Mouse (Mus musculus) 3T3-L1 (cell line): ENCODE measurements around the gene Dync2li1.

Experiments
- DNase-seq: peaks from one replicate; pipeline ENCODE4 v3.0.0-alpha.2; 2015; ENCODE audit warnings: low read depth, low spot score

Dync2li1 gene

GRCm38 (mm10) chr17:84682734-84683717 is 56.7 kb downstream of the Dync2li1 start, which contains the start of gene Abcg5:
Gene Abcg5, minus strand, starts transcription at chr17:84683011.
- no peak for DNase-seq

DNA sequence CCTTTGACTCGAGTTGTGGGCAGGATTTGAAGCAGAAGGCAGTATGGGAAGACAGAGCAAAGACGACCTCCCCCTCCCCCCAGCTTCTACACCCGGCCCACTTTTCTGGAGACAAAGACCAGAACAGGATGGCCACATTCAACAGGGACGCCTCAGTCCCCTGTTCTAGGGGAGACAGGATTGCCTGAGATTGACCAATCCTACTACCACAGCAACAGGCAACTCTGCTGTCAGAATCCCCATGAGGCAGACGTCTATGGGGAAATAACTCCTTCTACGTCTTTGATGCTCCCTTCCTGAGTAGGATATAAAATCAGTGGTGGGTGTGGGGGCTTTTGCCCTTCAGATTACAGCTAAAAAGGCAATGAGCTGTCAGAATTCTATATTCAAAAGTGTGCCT is 58.0 kb downstream of the Dync2li1 start:
- DNase-seq: no peak

GRCm38 (mm10) chr17:84685286-84685685 is 59.0 kb downstream of the Dync2li1 start:
- peak; percentile 83 for DNase-seq

- no peak for DNase-seq
Observed at GRCm38 (mm10) chr17:84687994-84688393, 61.7 kb downstream of the Dync2li1 start.

GRCm38 (mm10) chr17:84688834-84689233 is 62.5 kb downstream of the Dync2li1 start:
- no peak for DNase-seq

DNA sequence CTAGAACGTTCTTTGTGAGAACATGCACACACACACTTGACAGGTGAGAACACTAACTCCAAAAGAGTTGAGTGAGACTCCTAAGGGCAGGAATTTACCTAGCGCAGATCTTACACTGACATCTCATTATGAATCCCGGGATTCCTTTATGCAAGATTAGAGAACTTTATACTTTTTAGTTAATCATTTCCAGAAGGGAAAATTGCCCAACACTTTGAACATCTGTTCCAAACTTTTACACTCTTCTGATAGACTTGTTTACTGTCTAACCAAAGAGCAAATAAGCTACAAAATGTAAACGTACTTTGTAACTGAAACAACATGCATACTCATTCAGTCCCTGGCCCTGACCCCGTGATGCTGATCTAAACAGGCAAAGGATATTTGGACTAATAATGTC is 63.0 kb downstream of the Dync2li1 start:
- no peak for DNase-seq

DNA sequence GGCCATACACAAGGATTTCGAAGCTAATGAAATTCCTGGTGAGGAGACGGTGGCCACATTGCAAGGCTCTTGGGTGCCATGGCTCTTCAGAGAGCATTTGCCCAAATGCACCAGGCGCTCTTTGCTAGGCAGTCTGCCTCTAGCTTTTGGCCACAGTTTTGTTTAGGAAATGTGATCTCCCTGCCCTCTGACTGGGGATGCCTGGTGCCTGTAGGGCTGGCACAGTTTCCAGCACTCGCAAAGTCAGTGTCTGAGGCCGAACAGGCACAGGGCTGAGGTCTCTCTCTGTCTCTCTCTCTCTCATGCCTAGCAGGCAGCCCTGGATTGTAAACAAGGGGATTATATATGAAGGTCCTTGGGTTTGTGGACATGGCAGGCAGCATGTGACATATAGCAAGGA is 63.8 kb downstream of the Dync2li1 start:
- no peak for DNase-seq

- no peak for DNase-seq
Observed at GRCm38 (mm10) chr17:84693741-84694140, 67.4 kb downstream of the Dync2li1 start.

- DNase-seq: no peak
Observed at GRCm38 (mm10) chr17:84696537-84696936, 70.2 kb downstream of the Dync2li1 start.

GRCm38 (mm10) chr17:84698727-84699126 is 72.4 kb downstream of the Dync2li1 start:
- peak; percentile 75 for DNase-seq
